Mouse (Mus musculus): ENCODE measurements around the gene Elavl4. TPM values are rescaled to one million over a fixed set of nuclear protein-coding genes. Genes with fewer than 3 reads are reported as not detected.

Gene Elavl4
- polyA plus RNA-seq (2017; shearing (Covaris generic)): not detected

DNA sequence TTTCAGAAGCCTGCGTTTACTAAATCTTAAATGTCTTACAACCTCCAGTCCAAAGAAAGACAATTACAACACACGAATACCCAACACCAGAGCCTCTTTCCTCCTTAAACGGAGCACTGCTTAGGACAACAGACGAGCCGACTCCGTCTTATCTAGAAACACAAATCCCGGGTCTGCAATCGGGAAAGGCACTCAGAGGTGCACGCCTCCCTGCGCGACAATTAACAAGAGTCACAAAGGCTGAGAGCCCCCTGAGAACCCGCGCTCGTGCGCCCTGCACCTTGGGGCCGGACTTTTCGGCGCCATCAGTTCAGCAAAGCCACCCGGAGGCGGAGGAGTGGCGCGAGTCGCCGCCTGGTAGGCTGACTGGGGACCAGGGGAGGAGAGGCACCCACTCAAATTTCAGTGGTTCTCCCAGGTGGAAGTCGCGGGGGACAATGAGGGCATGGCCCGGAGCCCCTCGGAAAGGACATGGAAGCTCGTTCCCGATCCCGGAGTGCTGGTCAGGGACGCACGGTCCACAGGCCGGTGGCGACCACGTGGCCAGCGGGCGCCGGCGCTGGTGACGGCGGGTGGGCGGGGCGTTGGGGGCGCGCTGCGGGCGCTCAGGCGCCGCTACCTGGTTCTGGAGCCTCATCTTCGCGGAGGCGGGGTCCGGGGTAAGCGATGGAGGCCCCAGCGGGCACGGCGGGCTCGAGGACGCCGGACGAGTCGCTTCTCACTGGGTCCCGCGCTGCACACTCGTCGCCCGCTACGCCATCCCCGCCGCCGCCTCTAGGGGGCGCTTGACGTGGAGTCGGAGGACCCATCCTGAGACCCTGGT is at the start of gene Elavl4:
Gene Elavl4, minus strand, starts transcription at position 732 of the 823 bp plus-strand sequence.

DNA sequence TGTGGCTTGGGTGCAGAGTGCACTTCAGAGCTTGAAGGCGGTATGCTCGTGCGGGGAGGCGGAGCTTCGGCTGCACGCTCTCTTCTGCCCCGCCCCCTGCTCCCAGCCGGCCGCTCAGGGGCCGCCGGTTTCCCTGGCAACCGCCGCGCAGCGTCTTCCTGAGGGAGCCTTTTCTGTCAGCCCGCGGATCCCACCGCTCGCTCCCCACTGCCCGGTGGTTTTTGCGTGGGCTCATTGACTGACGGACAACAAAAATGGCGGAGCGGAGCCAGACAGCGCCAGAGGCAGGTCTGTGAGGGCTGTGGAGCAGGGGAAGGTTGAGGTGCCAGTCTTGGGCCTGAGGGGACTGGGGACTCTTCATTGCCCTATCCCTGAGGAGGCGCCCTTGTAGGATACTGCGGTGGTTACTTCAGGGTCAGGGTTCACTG is 45.9 kb upstream of the Elavl4 start, which contains the start of gene Agbl4:
Gene Agbl4, plus strand, starts transcription at position 44 of the 428 bp plus-strand sequence.

Other genes with a start within 250 kb of the Elavl4 start
- gene Agbl4, start 45.8 kb upstream of the Elavl4 start, polyA plus RNA-seq (2017; shearing (Covaris generic)): 0.10 TPM